Mouse (Mus musculus) liver, adult 2 months (tissue): Measurements from ENCODE around the gene Rpl6. TPM values are rescaled to one million over a fixed set of nuclear protein-coding genes. Genes with fewer than 3 reads are reported as not detected.

ENCODE experiments used
- DNase-seq: peaks from one replicate; pipeline ENCODE4 v3.0.0-alpha.2; 2011; ENCODE audit warnings: low read depth, low spot score; ENCODE audit errors: extremely low read depth
- H3K27ac ChIP-seq: fragments of 200-500 bp; replicated peaks from 2 replicates; pipeline ENCODE4 v1.5.1; 2012; ENCODE audit warnings: low read depth, mild to moderate bottlenecking, control low read depth, inconsistent platforms, low read length; ENCODE audit not compliant: insufficient read depth
- H3K27me3 ChIP-seq: fragments of 200-500 bp; 2 replicates; pipeline ENCODE4 v1.6.1; 2012; ENCODE audit warnings: mild to moderate bottlenecking, moderate library complexity, low read length, inconsistent platforms; ENCODE audit not compliant: control insufficient read depth, insufficient read depth
- H3K36me3 ChIP-seq: fragments of 200-500 bp; 2 replicates; pipeline ENCODE4 v1.6.1; 2012; ENCODE audit warnings: low read length, inconsistent platforms; ENCODE audit not compliant: control insufficient read depth, insufficient read depth
- H3K4me1 ChIP-seq: fragments of 200-500 bp; 2 replicates; pipeline ENCODE4 v1.6.1; 2011; ENCODE audit warnings: low read length; ENCODE audit not compliant: control insufficient read depth, insufficient read depth
- H3K4me3 ChIP-seq: fragments of 200-500 bp; 2 replicates; pipeline ENCODE4 v1.5.1; 2011; ENCODE audit warnings: low read depth, mild to moderate bottlenecking, control low read depth, low read length, moderate library complexity; ENCODE audit not compliant: insufficient read depth
- H3K79me2 ChIP-seq: fragments of 200-500 bp; 2 replicates; pipeline ENCODE4 v1.6.1; 2012; ENCODE audit warnings: inconsistent platforms, mild to moderate bottlenecking, low read length, moderate library complexity; ENCODE audit not compliant: control insufficient read depth, insufficient read depth
- H3K9ac ChIP-seq: fragments of 200-500 bp; 2 replicates; pipeline ENCODE4 v1.6.1; 2012; ENCODE audit warnings: low read depth, mild to moderate bottlenecking, control low read depth, inconsistent platforms, low read length
- CTCF ChIP-seq: fragments of 200-500 bp; IDR thresholded peaks from 2 replicates; pipeline ENCODE4 v1.5.1; 2011; ENCODE audit warnings: low read depth, low read length, control low read depth
- POLR2A ChIP-seq: fragments of 200-500 bp; IDR thresholded peaks from 2 replicates; pipeline ENCODE4 v1.6.1; 2011; ENCODE audit warnings: low read length, control low read depth; ENCODE audit not compliant: insufficient read depth; ENCODE audit errors: extremely low read depth
- WGBS: fragments of 180-500 bp; shearing (Covaris S2); methylation state at CpG from one replicate; pipeline ENCODE4 v1.1.7; 2018; 5-methylcytosine and 5-hydroxymethylcytosine counted together
- polyA plus RNA-seq: library from polyadenylated mRNA; depleted of rRNA; stranded (reverse); fragments of >200 nt; gene quantifications from 2 replicates; pipeline ENCODE4 v1.2.3, GENCODE M21; 2012
- total RNA-seq: library from RNA; depleted of rRNA; stranded (reverse); fragments of >200 nt; gene quantifications from 2 replicates; pipeline ENCODE4 v1.2.3, GENCODE M21; 2014

Rpl6 gene
- total and polyA plus RNA-seq, 2 experiments, result 135 to 146 TPM

- H3K27ac ChIP-seq, result no peak overlapping the region
- H3K79me2 ChIP-seq, result peaks cover 22% of the 10 kb centered on the region
- H3K9ac ChIP-seq, result no peak overlapping the region
- no peaks in the 10 kb centered on the region for H3K36me3 ChIP-seq
- no peak for TF ChIP-seq POLR2A
- TF ChIP-seq CTCF, result no peak
- no peak for DNase-seq
- H3K4me3 ChIP-seq, result no peak overlapping the region
- 0 out of 2 replicates have a peak, but pooled peaks cover 5% of the 10 kb centered on the region for H3K4me1 ChIP-seq
- no peaks in the 10 kb centered on the region for H3K27me3 ChIP-seq
Observed at GRCm38 (mm10) chr5:121241182-121241581, 36.9 kb downstream of the Rpl6 start.

DNA sequence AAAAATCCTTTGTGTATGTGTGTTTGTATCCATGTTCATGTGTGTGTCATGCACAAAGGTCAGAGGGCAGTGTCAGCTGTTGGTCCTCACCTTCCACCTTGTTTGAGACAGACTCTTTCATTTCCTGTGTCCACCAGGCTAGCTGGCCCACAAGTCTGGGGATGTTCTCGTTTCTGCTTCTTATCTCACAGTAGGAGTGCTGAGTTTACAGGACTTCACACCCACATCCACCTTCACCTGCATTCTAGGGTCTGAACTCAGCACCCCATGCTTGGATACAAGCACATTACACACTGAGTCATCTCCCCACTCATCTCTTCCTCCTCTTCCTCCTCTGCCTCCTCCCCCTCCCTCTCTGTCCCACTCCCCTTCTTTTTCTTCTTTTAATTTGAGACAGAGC lies 38.0 kb downstream of the Rpl6 start:
- H3K4me1 ChIP-seq, result 0 out of 2 replicates have a peak, but pooled peaks cover 5% of the 10 kb centered on the region
- TF ChIP-seq CTCF (no peak), POLR2A (no peak)
- H3K4me3 ChIP-seq, result no peak overlapping the region
- no peak for DNase-seq
- no peaks in the 10 kb centered on the region for H3K36me3 ChIP-seq
- peaks cover 22% of the 10 kb centered on the region for H3K79me2 ChIP-seq
- no peak overlapping the region for H3K27ac ChIP-seq
- H3K27me3 ChIP-seq, result no peaks in the 10 kb centered on the region
- H3K9ac ChIP-seq, result no peak overlapping the region
- 38% methylated on average over 1 of the region's 1 CpGs for WGBS

- TF ChIP-seq CTCF, result no peak
- no peak for TF ChIP-seq POLR2A
- peaks cover 25% of the 10 kb centered on the region for H3K79me2 ChIP-seq
- no peak overlapping the region for H3K4me3 ChIP-seq
- no peak overlapping the region for H3K27ac ChIP-seq
- H3K36me3 ChIP-seq, result no peaks in the 10 kb centered on the region
- no peak for DNase-seq
- 0 out of 2 replicates have a peak, but pooled peaks cover 5% of the 10 kb centered on the region for H3K4me1 ChIP-seq
- whole genome bisulfite sequencing, result 93% methylated on average over 1 of the region's 1 CpGs
- no peak overlapping the region for H3K9ac ChIP-seq
- no peaks in the 10 kb centered on the region for H3K27me3 ChIP-seq
Observed at GRCm38 (mm10) chr5:121242701-121243100, 38.4 kb downstream of the Rpl6 start.

DNA sequence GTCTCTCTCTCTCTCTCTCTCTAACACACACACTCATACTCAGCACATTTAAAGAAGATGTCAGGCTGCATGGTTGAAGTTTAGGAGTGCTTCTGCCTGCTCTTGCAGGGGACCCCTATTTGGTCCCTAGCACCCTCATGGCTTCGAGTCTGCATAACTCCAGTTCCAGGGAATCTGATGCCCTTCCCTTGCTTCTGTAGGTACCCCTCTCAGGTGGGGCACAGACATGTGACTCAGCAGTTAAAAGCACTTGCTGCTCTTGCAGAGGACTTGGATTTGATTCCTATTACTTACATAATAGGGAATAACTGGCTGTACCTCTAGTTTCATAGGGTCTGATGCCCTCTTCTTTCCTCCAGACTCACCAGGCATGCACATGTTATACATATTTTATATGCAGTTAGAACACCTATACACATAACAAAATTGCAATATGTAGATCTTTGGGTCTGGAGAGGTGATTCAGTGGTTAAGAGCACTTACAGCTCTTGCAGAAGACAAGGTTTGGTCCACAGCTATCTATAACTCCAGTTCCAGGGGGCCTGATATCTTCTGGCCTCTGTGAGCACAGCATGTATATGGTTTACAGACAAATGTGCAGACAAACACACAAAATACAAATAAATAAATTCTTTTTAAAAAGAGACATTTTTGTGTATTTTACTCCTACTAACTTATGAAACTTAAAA lies 39.5 kb downstream of the Rpl6 start:
- Histone ChIP-seq H3K79me2 (peaks cover 30% of the 10 kb centered on the region), H3K36me3 (no peaks in the 10 kb centered on the region), H3K27ac (no peak overlapping the region), H3K4me1 (0 out of 2 replicates have a peak, but pooled peaks cover 5% of the 10 kb centered on the region), H3K27me3 (no peaks in the 10 kb centered on the region), H3K4me3 (no peak overlapping the region), H3K9ac (no peak overlapping the region)
- DNase-seq, result no peak
- 89% methylated on average over 1 of the region's 1 CpGs for WGBS
- TF ChIP-seq POLR2A (no peak), CTCF (no peak)

- WGBS, result 29% methylated on average over 5 of the region's 5 CpGs
- no peaks in the 10 kb centered on the region for H3K36me3 ChIP-seq
- H3K9ac ChIP-seq, result no peak overlapping the region
- H3K79me2 ChIP-seq, result peaks cover 34% of the 10 kb centered on the region
- H3K27me3 ChIP-seq, result no peaks in the 10 kb centered on the region
- peak; percentile 69 for DNase-seq
- H3K27ac ChIP-seq, result no peak overlapping the region
- TF ChIP-seq POLR2A, result no peak
- no peak for TF ChIP-seq CTCF
- 0 out of 2 replicates have a peak, but pooled peaks cover 5% of the 10 kb centered on the region for H3K4me1 ChIP-seq
- no peak overlapping the region for H3K4me3 ChIP-seq
Observed at GRCm38 (mm10) chr5:121244365-121244731, 40.1 kb downstream of the Rpl6 start.

- no peak for DNase-seq
- no peak for TF ChIP-seq POLR2A
- no peak for TF ChIP-seq CTCF
- Histone ChIP-seq H3K4me3 (no peak overlapping the region), H3K27me3 (no peaks in the 10 kb centered on the region), H3K79me2 (peaks cover 29% of the 10 kb centered on the region), H3K27ac (no peak overlapping the region), H3K36me3 (no peaks in the 10 kb centered on the region), H3K4me1 (0 out of 2 replicates have a peak, but pooled peaks cover 5% of the 10 kb centered on the region), H3K9ac (no peak overlapping the region)
- 89% methylated on average over 7 of the region's 7 CpGs for WGBS
Observed at GRCm38 (mm10) chr5:121245201-121245600, 40.9 kb downstream of the Rpl6 start.
